Mouse (Mus musculus) limb, embryonic 15.5 days (tissue): ENCODE results near the gene Dhps. TPM values are rescaled to one million over a fixed set of nuclear protein-coding genes. Genes with fewer than 3 reads are reported as not detected.
"Not testable (repeated sequence)": the region's sequence is repeated elsewhere in the genome, so short reads cannot be mapped to it uniquely, and the experiment has no call there.

Experiments
- ATAC-seq: fragments of 200-750 bp; cut with Nextera tagmentation; 2 replicates; pipeline ENCODE4 v1.8.0; 2017; ENCODE audit warnings: low read depth, moderate TSS enrichment; ENCODE audit not compliant: insufficient number of reproducible peaks, low FRiP score, low TSS enrichment
- H3K27ac ChIP-seq: fragments of 300-500 bp; sonication (generic); 2 replicates; pipeline ENCODE4 v1.5.1; 2015; ENCODE audit warnings: moderate library complexity, mild to moderate bottlenecking, inconsistent platforms
- H3K27me3 ChIP-seq: fragments of 300-500 bp; sonication (generic); 2 replicates; pipeline ENCODE4 v1.6.1; 2015; ENCODE audit warnings: inconsistent platforms
- H3K36me3 ChIP-seq: fragments of 300-500 bp; sonication (generic); 2 replicates; pipeline ENCODE4 v1.6.1; 2015; ENCODE audit warnings: inconsistent platforms
- H3K4me1 ChIP-seq: fragments of 300-500 bp; sonication (generic); 2 replicates; pipeline ENCODE4 v1.6.1; 2015; ENCODE audit warnings: inconsistent platforms
- H3K4me2 ChIP-seq: fragments of 300-500 bp; sonication (generic); 2 replicates; pipeline ENCODE4 v1.6.1; 2015; ENCODE audit warnings: mild to moderate bottlenecking, inconsistent platforms
- H3K4me3 ChIP-seq: fragments of 300-500 bp; sonication (generic); 2 replicates; pipeline ENCODE4 v1.5.1; 2015; ENCODE audit warnings: mild to moderate bottlenecking, inconsistent platforms
- H3K9ac ChIP-seq: fragments of 300-500 bp; sonication (generic); 2 replicates; pipeline ENCODE4 v1.6.1; 2015; ENCODE audit warnings: inconsistent platforms
- H3K9me3 ChIP-seq: fragments of 300-500 bp; sonication (generic); 2 replicates; pipeline ENCODE4 v1.6.1; 2016; ENCODE audit warnings: inconsistent platforms
- WGBS: fragments of 180-500 bp; shearing (Covaris S2); methylation state at CpG from one replicate; pipeline ENCODE4 v1.1.7; 2015; 5-methylcytosine and 5-hydroxymethylcytosine counted together
- microRNA-seq: library from miRNA; unstranded; fragments of <30 nt; microRNA quantifications from one replicate; pipeline ENCODE4, GENCODE M21; 2016
- polyA plus RNA-seq: library from polyadenylated mRNA; unstranded; fragments of >200 nt; fragmentation: Nextera tagmentation; extraction: Ambion mirVana; gene quantifications from 2 replicates; pipeline ENCODE4 v1.2.1, GENCODE M21; 2015

Gene Dhps
- polyA plus RNA-seq, 1 experiment from 2014 or later = 41.5 TPM

- H3K36me3 ChIP-seq = peaks cover 33% of the 10 kb centered on the region
- H3K9me3 ChIP-seq = no peaks in the 10 kb centered on the region
- 94% methylated on average over 10 of the region's 10 CpGs for WGBS
- H3K4me2 ChIP-seq = no peak overlapping the region
- no peak for ATAC-seq
- no peaks in the 10 kb centered on the region for H3K4me1 ChIP-seq
- H3K27ac ChIP-seq = no peak overlapping the region
- H3K9ac ChIP-seq = no peak overlapping the region
- H3K27me3 ChIP-seq = no peaks in the 10 kb centered on the region
- no peak overlapping the region for H3K4me3 ChIP-seq
Measured at GRCm38 (mm10) chr8:85113241-85113640, 41.7 kb downstream of the Dhps start.

DNA sequence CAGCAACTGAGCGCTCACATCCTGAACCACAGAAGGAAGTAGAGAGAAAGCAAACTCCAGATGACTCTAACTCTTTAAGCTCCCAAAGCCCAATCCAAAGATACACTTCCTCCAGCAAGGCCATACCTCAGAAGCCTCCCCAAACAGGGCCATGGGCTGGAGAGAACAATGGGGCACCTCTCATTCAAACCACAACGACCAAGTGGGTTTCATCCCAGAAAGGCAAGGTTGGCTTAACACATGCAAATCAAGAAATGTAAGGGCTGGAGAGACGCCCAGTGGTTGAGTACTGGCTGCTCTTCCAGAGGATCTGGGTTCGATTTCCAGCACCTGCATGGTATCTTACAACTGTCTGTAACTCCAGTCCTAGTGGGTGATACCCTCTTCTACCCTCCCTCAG lies 43.9 kb downstream of the Dhps start:
- peaks cover 14% of the 10 kb centered on the region for H3K36me3 ChIP-seq
- no peak overlapping the region for H3K27ac ChIP-seq
- no peaks in the 10 kb centered on the region for H3K9me3 ChIP-seq
- ATAC-seq = no peak
- no peak overlapping the region for H3K4me3 ChIP-seq
- H3K27me3 ChIP-seq = no peaks in the 10 kb centered on the region
- no peak overlapping the region for H3K9ac ChIP-seq
- H3K4me2 ChIP-seq = no peak overlapping the region
- WGBS = 79% methylated on average over 4 of the region's 4 CpGs
- H3K4me1 ChIP-seq = no peaks in the 10 kb centered on the region

DNA sequence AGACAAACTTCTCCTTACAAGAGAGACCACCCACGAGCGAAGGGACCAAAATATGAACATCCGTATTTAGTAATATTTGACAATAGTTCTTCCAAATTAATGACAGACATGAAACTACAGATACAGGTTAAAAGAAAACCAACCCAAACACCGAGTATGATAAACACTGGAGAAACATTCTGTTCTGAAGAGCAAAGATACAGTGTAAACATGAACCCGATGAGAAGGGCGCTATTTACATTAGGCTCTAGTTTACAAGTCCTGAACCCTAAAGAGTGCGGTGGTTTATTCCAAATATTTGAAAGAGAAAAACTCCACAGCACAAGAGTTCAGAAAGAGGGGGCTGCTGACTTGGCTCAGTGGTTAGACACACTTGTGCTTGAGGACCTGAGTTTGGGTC lies 45.4 kb downstream of the Dhps start:
- H3K4me2 ChIP-seq = no peak overlapping the region
- no peaks in the 10 kb centered on the region for H3K36me3 ChIP-seq
- H3K27me3 ChIP-seq = no peaks in the 10 kb centered on the region
- no peak overlapping the region for H3K4me3 ChIP-seq
- WGBS = 90% methylated on average over 7 of the region's 7 CpGs
- H3K27ac ChIP-seq = no peak overlapping the region
- ATAC-seq = no peak
- H3K4me1 ChIP-seq = no peaks in the 10 kb centered on the region
- no peak overlapping the region for H3K9ac ChIP-seq
- no peaks in the 10 kb centered on the region for H3K9me3 ChIP-seq

DNA sequence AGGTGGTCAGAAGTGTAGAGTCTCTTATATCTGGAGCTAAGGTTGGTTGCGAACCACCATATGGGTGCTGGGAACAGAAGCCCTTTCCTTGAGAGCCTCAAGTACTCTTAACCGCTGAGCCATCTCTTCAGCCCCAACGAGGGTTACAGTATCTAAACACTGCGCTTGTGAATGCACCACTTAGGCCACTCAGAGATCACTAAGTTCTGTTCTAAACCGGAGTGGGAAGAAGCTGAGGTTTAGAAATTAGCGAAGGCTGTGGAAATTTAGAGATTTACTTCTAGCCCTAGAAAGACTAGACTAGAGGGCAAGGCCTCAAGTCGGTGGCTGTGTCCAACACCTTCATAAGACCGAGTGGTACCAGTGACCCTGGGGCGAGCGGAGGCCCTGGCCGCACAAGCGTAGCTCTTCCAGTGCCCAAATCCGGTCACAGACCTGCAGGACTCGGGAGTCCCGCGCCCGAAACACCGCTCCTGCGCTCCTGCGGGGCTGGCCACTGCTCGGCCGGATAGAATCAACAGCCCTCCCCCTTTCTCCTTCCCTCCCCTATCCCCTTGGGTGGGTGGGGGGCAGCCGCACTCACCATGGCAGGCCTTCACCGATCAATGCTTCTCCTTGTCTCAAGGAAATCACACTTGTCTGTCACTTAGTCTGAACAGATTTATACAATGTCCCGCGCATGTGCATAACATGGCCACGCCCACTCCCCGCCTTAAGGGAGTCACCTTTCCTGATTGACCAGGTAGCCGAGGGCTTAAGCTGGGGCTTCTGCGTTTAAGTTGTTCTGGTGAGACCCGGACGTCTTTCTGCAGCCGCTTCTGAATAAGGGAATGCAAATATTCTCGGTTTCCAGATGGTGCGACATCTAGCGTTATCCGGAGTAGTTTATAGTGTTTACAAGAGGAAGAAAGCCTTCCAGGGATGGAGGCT lies 47.8 kb downstream of the Dhps start:
- no peaks in the 10 kb centered on the region for H3K36me3 ChIP-seq
- no peaks in the 10 kb centered on the region for H3K27me3 ChIP-seq
- 6% methylated on average over 37 of the region's 37 CpGs for WGBS
- peak overlapping the region; percentile 51 for H3K9ac ChIP-seq
- H3K27ac ChIP-seq = peak overlapping the region; percentile 67
- no peaks in the 10 kb centered on the region for H3K4me1 ChIP-seq
- ATAC-seq = peak; percentile 77
- H3K9me3 ChIP-seq = no peaks in the 10 kb centered on the region
- peak overlapping the region; percentile 80 for H3K4me2 ChIP-seq
- H3K4me3 ChIP-seq = peak overlapping the region; percentile 58

DNA sequence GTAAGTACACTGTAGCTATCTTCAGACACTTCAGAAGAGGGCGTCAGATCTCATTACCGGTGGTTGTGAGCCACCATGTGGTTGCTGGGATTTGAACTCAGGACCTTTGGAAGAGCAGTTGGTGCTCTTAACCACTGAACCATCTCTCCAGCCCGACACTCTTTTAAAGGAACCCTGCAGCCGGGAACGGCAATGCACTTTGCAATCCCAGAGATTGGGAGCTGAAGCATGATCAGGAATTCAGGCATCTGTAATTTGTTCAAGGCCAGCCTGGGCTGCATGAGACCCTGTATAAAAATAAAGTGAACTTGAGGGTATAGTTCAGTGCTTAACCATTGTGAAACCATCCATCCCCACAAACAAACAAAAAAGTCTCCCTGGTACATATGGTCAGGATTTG lies 48.7 kb downstream of the Dhps start:
- H3K4me1 ChIP-seq, H3K4me3 ChIP-seq, H3K27me3 ChIP-seq, H3K36me3 ChIP-seq, ATAC-seq, H3K4me2 ChIP-seq, H3K9me3 ChIP-seq, H3K27ac ChIP-seq, H3K9ac ChIP-seq: not testable (repeated sequence)
- 74% methylated on average over 5 of the region's 5 CpGs for WGBS

GRCm38 (mm10) chr8:85122995-85123394 lies 51.4 kb downstream of the Dhps start, which contains the start of gene Zfp791:
Zfp791 (minus strand) TSS chr8:85123095.
- H3K4me3 ChIP-seq = no peak within 1 kb of the TSS
- no peaks in the 10 kb centered on the region for H3K4me1 ChIP-seq
- no peak within 1 kb of the TSS for H3K9ac ChIP-seq
- H3K36me3 ChIP-seq = no peaks in the 10 kb centered on the region
- no peak within 1 kb of the TSS for H3K27ac ChIP-seq
- H3K27me3 ChIP-seq = no peaks in the 10 kb centered on the region
- H3K9me3 ChIP-seq = no peaks in the 10 kb centered on the region
- no peak for ATAC-seq
- no peak within 1 kb of the TSS for H3K4me2 ChIP-seq
- 79% methylated on average over 3 of the region's 3 CpGs for WGBS

DNA sequence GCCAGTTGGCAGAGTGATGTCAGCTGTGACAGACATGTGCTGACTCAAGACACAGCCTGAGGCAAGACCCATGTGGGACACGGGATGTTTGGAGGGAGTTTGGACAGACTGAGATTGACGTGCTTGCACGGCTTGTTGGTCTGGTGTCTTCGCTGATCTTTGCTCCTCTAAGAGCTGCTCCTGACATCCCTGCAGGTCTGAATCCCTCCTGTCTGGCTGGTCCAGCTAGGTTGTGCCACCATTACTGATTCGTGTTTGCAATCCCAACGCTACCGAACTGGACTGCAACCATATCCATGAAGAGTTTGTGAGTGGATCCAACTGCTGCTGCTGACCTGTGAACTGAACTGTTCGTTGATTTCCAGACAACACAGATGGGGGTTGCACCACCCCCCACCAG lies 52.1 kb downstream of the Dhps start:
- ATAC-seq = no peak
- Histone ChIP-seq H3K4me3 (no peak overlapping the region), H3K36me3 (no peaks in the 10 kb centered on the region), H3K27ac (no peak overlapping the region), H3K9ac (no peak overlapping the region), H3K9me3 (no peaks in the 10 kb centered on the region), H3K4me1 (no peaks in the 10 kb centered on the region), H3K4me2 (no peak overlapping the region), H3K27me3 (no peaks in the 10 kb centered on the region)
- WGBS = 86% methylated on average over 8 of the region's 8 CpGs

Small RNA genes lying within 50 kb of the gene (microRNA-seq; reads per million reads assigned to microRNA genes)
- gene Gm23388 (2.0 reads per million, percentile 1 among the genes with 10 or more reads in this experiment), gene Mir7070 (not detected)

Other genes with a start within 250 kb of the Dhps start
- gene Dand5, start 248.9 kb upstream of the Dhps start, polyA plus RNA-seq = 7.5 and 8.0 TPM in 2 replicates
- 44.7 and 45.6 TPM in 2 replicates for gene Gadd45gip1, start 240.2 kb upstream of the Dhps start, polyA plus RNA-seq
- gene Rad23a, start 231.1 kb upstream of the Dhps start, polyA plus RNA-seq = 102 and 122 TPM in 2 replicates
- 1,060 and 1,089 TPM in 2 replicates for gene Calr, start 224.8 kb upstream of the Dhps start, polyA plus RNA-seq
- 94.4 and 98.2 TPM in 2 replicates for gene Farsa, start 214.8 kb upstream of the Dhps start, polyA plus RNA-seq
- 58.0 and 70.0 TPM in 2 replicates for gene Syce2, start 199.6 kb upstream of the Dhps start, polyA plus RNA-seq
- 31.1 and 34.3 TPM in 2 replicates for gene Gcdh, start 177.8 kb upstream of the Dhps start, polyA plus RNA-seq
- gene Klf1, start 169.8 kb upstream of the Dhps start, polyA plus RNA-seq = 1.4 and 2.5 TPM in 2 replicates
- 19.2 and 22.1 TPM in 2 replicates for gene Dnase2a, start 163.2 kb upstream of the Dhps start, polyA plus RNA-seq
- 0.34 and 0.35 TPM in 2 replicates for gene Mast1, start 134.4 kb upstream of the Dhps start, polyA plus RNA-seq
- gene Rtbdn, start 124.8 kb upstream of the Dhps start, polyA plus RNA-seq = 0.19 and 0.24 TPM in 2 replicates
- gene Gm49661, start 102.3 kb upstream of the Dhps start, polyA plus RNA-seq = not detected in 2 replicates
- 635 and 681 TPM in 2 replicates for gene Prdx2, start 102.2 kb upstream of the Dhps start, polyA plus RNA-seq
- 95.2 and 95.6 TPM in 2 replicates for gene Rnaseh2a, start 102.0 kb upstream of the Dhps start, polyA plus RNA-seq
- gene Junb, start 93.0 kb upstream of the Dhps start, polyA plus RNA-seq = 30.4 and 42.5 TPM in 2 replicates
- 26.9 and 28.8 TPM in 2 replicates for gene Hook2, start 81.2 kb upstream of the Dhps start, polyA plus RNA-seq
- gene Best2, start 57.2 kb upstream of the Dhps start, polyA plus RNA-seq = 0.12 TPM in 2 replicates
- gene Asna1, start 46.5 kb upstream of the Dhps start, polyA plus RNA-seq = 113 and 117 TPM in 2 replicates
- gene Trir, start 44.9 kb upstream of the Dhps start, polyA plus RNA-seq = 86.7 and 102 TPM in 2 replicates
- 32.7 and 33.7 TPM in 2 replicates for gene Tnpo2, start 34.8 kb upstream of the Dhps start, polyA plus RNA-seq
- gene Fbxw9, start 11.7 kb upstream of the Dhps start, polyA plus RNA-seq = 30.1 and 32.3 TPM in 2 replicates
- not detected in 2 replicates for gene Gm5741, start 3.8 kb upstream of the Dhps start, polyA plus RNA-seq
- 106 and 111 TPM in 2 replicates for gene Wdr83os, start 9.0 kb downstream of the Dhps start, polyA plus RNA-seq
- gene Wdr83, start 9.5 kb downstream of the Dhps start, polyA plus RNA-seq = 40.5 and 42.4 TPM in 2 replicates
- gene Man2b1, start 11.5 kb downstream of the Dhps start, polyA plus RNA-seq = 39.8 and 42.1 TPM in 2 replicates
- 2.2 and 2.5 TPM in 2 replicates for gene Zfp791, start 51.3 kb downstream of the Dhps start, polyA plus RNA-seq
- gene Cks1brt, start 80.2 kb downstream of the Dhps start, polyA plus RNA-seq = not detected in 2 replicates
- not detected in 2 replicates for gene Olfr371, start 154.2 kb downstream of the Dhps start, polyA plus RNA-seq
- gene Orc6, start 227.9 kb downstream of the Dhps start, polyA plus RNA-seq = 82.2 and 83.7 TPM in 2 replicates
- 135 and 136 TPM in 2 replicates for gene Vps35, start 228.0 kb downstream of the Dhps start, polyA plus RNA-seq